Mouse (Mus musculus): ENCODE results near the gene Gm35549. TPM values are rescaled to one million over a fixed set of nuclear protein-coding genes. Genes with fewer than 3 reads are reported as not detected.
"Not testable (repeated sequence)": the region's sequence is repeated elsewhere in the genome, so short reads cannot be mapped to it uniquely, and the experiment has no call there.

Gene Gm35549
- total and polyA plus RNA-seq, 2 experiments from 2014 or later: not detected

GRCm38 (mm10) chr9:122854526-122854925 lies 10.7 kb upstream of the Gm35549 start:
- ATAC-seq: no peak
- TF ChIP-seq CTCF (IDR thresholded peaks at IDR 0.05; ENCODE audit: low read depth): no peak
- no peak overlapping the region for H3K9ac ChIP-seq
- H3K4me3 ChIP-seq (ENCODE audit: low read depth, low read length): no peak overlapping the region
- no peak overlapping the region for H3K27ac ChIP-seq (ENCODE audit: low read depth, low read length)
- H3K4me2 ChIP-seq (ENCODE audit: low read depth): no peak overlapping the region
- H3K36me3 ChIP-seq (ENCODE audit: insufficient read depth): peaks cover 84% of the 10 kb centered on the region
- H3K4me1 ChIP-seq (ENCODE audit: insufficient read depth): no peaks in the 10 kb centered on the region
- H3K27me3 ChIP-seq (ENCODE audit: insufficient read depth, low read length): no peaks in the 10 kb centered on the region
- 86% methylated on average over 7 of the region's 7 CpGs for WGBS
- no peaks in the 10 kb centered on the region for H3K9me3 ChIP-seq (ENCODE audit: low read length)
- no peak for DNase-seq

- not testable (repeated sequence) for H3K27me3 ChIP-seq (ENCODE audit: insufficient read depth, low read length); DNase-seq; H3K4me1 ChIP-seq (ENCODE audit: insufficient read depth); H3K4me3 ChIP-seq (ENCODE audit: low read depth, low read length); H3K9me3 ChIP-seq (ENCODE audit: low read length); H3K27ac ChIP-seq (ENCODE audit: low read depth, low read length); H3K9ac ChIP-seq; ATAC-seq; H3K4me2 ChIP-seq (ENCODE audit: low read depth)
- H3K36me3 ChIP-seq (ENCODE audit: insufficient read depth): peaks cover 35% of the 10 kb centered on the region
- 92% methylated on average over 7 of the region's 8 CpGs for WGBS
These were observed 4.0 kb upstream of the Gm35549 start for GRCm38 (mm10) chr9:122847811-122848311.

- no peak overlapping the region for H3K4me2 ChIP-seq (ENCODE audit: low read depth)
- no peak overlapping the region for H3K27ac ChIP-seq (ENCODE audit: low read depth, low read length)
- DNase-seq (peak; percentile 73), ATAC-seq (peak; percentile 58)
- no peak overlapping the region for H3K9ac ChIP-seq
- H3K36me3 ChIP-seq (ENCODE audit: insufficient read depth): peaks cover 19% of the 10 kb centered on the region
- H3K4me1 ChIP-seq (ENCODE audit: insufficient read depth): no peaks in the 10 kb centered on the region
- no peaks in the 10 kb centered on the region for H3K9me3 ChIP-seq (ENCODE audit: low read length)
- TF ChIP-seq CTCF (IDR thresholded peaks at IDR 0.05; ENCODE audit: low read depth): no peak
- H3K27me3 ChIP-seq (ENCODE audit: insufficient read depth, low read length): no peaks in the 10 kb centered on the region
- H3K4me3 ChIP-seq (ENCODE audit: low read depth, low read length): no peak overlapping the region
These were observed 2.3 kb upstream of the Gm35549 start for GRCm38 (mm10) chr9:122846156-122846555.

GRCm38 (mm10) chr9:122845621-122846020 lies 1.8 kb upstream of the Gm35549 start:
- H3K36me3 ChIP-seq (ENCODE audit: insufficient read depth): peaks cover 14% of the 10 kb centered on the region
- 87% methylated on average over 3 of the region's 3 CpGs for WGBS

GRCm38 (mm10) chr9:122837680-122838079 lies 6.2 kb downstream of the Gm35549 start:
- no peak for TF ChIP-seq CTCF (IDR thresholded peaks at IDR 0.05; ENCODE audit: low read depth)
- no peaks in the 10 kb centered on the region for H3K4me1 ChIP-seq (ENCODE audit: insufficient read depth)
- no peaks in the 10 kb centered on the region for H3K9me3 ChIP-seq (ENCODE audit: low read length)
- no peaks in the 10 kb centered on the region for H3K27me3 ChIP-seq (ENCODE audit: insufficient read depth, low read length)
- no peak overlapping the region for H3K27ac ChIP-seq (ENCODE audit: low read depth, low read length)
- H3K4me2 ChIP-seq (ENCODE audit: low read depth): no peak overlapping the region
- H3K9ac ChIP-seq: no peak overlapping the region
- no peak overlapping the region for H3K4me3 ChIP-seq (ENCODE audit: low read depth, low read length)
- WGBS: 31% methylated on average over 16 of the region's 16 CpGs
- DNase-seq: peak; percentile 14
- ATAC-seq: no peak
- H3K36me3 ChIP-seq (ENCODE audit: insufficient read depth): 0 out of 2 replicates have a peak, but pooled peaks cover 6% of the 10 kb centered on the region

More at GRCm38 (mm10) chr9:122845621-122846020, 1.8 kb upstream of the Gm35549 start:
- Histone ChIP-seq H3K4me1 (ENCODE audit: insufficient read depth) (no peaks in the 10 kb centered on the region), H3K27me3 (ENCODE audit: insufficient read depth, low read length) (no peaks in the 10 kb centered on the region), H3K9ac (no peak overlapping the region), H3K4me3 (ENCODE audit: low read depth, low read length) (no peak overlapping the region), H3K4me2 (ENCODE audit: low read depth) (no peak overlapping the region), H3K27ac (ENCODE audit: low read depth, low read length) (no peak overlapping the region), H3K9me3 (ENCODE audit: low read length) (no peaks in the 10 kb centered on the region)
- DNase-seq (no peak), ATAC-seq (no peak)
- TF ChIP-seq CTCF (IDR thresholded peaks at IDR 0.05; ENCODE audit: low read depth): no peak

GRCm38 (mm10) chr9:122837216-122837615 lies 6.6 kb downstream of the Gm35549 start:
- H3K27me3 ChIP-seq (ENCODE audit: insufficient read depth, low read length): no peaks in the 10 kb centered on the region
- WGBS: 76% methylated on average over 4 of the region's 4 CpGs
- no peaks in the 10 kb centered on the region for H3K9me3 ChIP-seq (ENCODE audit: low read length)
- DNase-seq (no peak), ATAC-seq (no peak)
- no peak overlapping the region for H3K4me3 ChIP-seq (ENCODE audit: low read depth, low read length)
- H3K4me1 ChIP-seq (ENCODE audit: insufficient read depth): no peaks in the 10 kb centered on the region
- H3K36me3 ChIP-seq (ENCODE audit: insufficient read depth): 0 out of 2 replicates have a peak, but pooled peaks cover 6% of the 10 kb centered on the region
- H3K27ac ChIP-seq (ENCODE audit: low read depth, low read length): no peak overlapping the region
- TF ChIP-seq CTCF (IDR thresholded peaks at IDR 0.05; ENCODE audit: low read depth): no peak
- H3K4me2 ChIP-seq (ENCODE audit: low read depth): no peak overlapping the region
- no peak overlapping the region for H3K9ac ChIP-seq

GRCm38 (mm10) chr9:122836790-122837189 lies 7.0 kb downstream of the Gm35549 start:
- ATAC-seq: peak; percentile 90

More at GRCm38 (mm10) chr9:122836790-122837189, 7.0 kb downstream of the Gm35549 start:
- TF ChIP-seq CTCF (IDR thresholded peaks at IDR 0.05; ENCODE audit: low read depth): no peak
- no peak overlapping the region for H3K27ac ChIP-seq (ENCODE audit: low read depth, low read length)
- H3K4me3 ChIP-seq (ENCODE audit: low read depth, low read length): no peak overlapping the region
- H3K4me1 ChIP-seq (ENCODE audit: insufficient read depth): no peaks in the 10 kb centered on the region
- H3K36me3 ChIP-seq (ENCODE audit: insufficient read depth): 0 out of 2 replicates have a peak, but pooled peaks cover 6% of the 10 kb centered on the region
- H3K9ac ChIP-seq: no peak overlapping the region
- H3K4me2 ChIP-seq (ENCODE audit: low read depth): no peak overlapping the region
- H3K27me3 ChIP-seq (ENCODE audit: insufficient read depth, low read length): no peaks in the 10 kb centered on the region
- no peaks in the 10 kb centered on the region for H3K9me3 ChIP-seq (ENCODE audit: low read length)
- 10% methylated on average over 6 of the region's 6 CpGs for WGBS
- DNase-seq: peak; percentile 80
